Mouse (Mus musculus): Measurements from ENCODE around the gene Ube2f. TPM values are rescaled to one million over a fixed set of nuclear protein-coding genes. Genes with fewer than 3 reads are reported as not detected.

The Ube2f gene
- polyA plus RNA-seq, 1 experiment, result 14.8 TPM

DNA sequence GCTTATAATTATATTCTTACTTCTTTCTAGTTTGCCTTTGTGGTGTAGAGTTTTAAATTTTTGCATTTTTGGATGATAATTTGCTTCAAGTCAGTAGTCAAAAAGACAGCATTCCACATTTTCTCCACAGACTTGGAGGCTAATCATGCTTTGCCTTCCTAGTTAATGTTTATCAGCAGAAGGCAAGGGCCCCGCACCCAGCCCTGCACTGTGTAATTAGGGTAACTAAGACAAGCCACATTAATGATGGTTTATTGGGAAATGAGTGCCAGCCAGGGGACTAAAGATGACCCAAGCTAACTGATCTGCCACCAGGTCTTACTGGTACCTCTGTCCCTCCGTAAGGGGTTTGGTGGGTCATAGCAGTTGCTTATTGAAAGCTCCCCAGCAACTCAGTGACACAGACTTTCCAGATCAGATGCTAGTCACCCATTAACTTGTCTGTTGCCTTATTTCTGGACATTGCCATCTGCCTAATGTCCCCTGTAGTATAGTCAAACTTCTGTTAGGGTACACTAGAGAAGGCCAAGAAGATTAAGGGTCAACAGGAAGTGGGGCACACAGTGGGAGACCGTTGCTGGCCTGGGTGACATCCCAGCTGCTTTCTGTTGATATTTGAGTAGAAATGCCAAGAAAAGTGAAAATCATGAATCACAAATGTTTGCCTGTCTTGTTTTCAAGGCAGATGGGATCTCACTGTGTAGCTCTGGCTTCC, 51.3 kb downstream of the Ube2f start:
- no peak for TF ChIP-seq GATA1 (IDR thresholded peaks at IDR 0.05; ENCODE audit: low read length)

DNA sequence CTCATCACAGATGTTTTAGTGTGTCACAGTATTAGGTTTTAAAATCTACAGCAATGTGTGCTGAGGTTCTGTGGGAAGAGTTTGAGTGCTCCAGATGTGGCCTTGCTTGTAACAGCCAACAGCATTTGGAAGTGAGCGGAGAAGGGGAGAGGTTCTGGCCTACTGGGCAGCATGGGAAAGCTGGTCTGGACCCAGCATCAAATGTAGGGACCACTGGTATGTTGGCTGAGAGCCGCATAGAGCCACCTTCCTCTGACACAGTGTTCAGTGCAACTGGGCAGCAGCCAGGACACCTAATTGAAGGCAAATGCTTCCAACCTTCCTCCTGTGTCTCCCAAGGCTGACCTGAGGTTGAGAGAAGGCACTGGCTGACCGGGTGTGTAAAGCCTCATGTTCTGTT, 51.9 kb downstream of the Ube2f start:
- TF ChIP-seq GATA1 (IDR thresholded peaks at IDR 0.05; ENCODE audit: low read length), result no peak

DNA sequence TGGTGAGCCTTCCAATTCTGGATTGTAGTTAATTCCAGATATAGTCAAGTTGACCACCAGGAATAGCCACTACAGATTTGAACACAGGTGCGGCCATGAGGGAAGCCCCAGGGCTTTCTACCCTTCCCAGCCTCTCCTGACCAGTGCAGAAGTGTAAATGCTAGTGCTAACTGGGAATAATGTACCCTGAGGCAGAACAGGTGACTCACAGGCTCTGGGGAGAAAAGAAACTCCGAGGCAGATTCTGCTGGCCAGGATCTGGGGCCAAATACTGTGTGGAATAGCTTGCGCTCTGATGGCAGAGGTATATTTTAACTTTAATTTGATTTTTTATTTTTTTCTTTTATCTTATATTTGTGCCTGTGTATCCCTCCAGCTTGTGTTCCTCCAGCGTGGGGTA, 54.5 kb downstream of the Ube2f start:
- no peak for TF ChIP-seq GATA1 (IDR thresholded peaks at IDR 0.05; ENCODE audit: low read length)

DNA sequence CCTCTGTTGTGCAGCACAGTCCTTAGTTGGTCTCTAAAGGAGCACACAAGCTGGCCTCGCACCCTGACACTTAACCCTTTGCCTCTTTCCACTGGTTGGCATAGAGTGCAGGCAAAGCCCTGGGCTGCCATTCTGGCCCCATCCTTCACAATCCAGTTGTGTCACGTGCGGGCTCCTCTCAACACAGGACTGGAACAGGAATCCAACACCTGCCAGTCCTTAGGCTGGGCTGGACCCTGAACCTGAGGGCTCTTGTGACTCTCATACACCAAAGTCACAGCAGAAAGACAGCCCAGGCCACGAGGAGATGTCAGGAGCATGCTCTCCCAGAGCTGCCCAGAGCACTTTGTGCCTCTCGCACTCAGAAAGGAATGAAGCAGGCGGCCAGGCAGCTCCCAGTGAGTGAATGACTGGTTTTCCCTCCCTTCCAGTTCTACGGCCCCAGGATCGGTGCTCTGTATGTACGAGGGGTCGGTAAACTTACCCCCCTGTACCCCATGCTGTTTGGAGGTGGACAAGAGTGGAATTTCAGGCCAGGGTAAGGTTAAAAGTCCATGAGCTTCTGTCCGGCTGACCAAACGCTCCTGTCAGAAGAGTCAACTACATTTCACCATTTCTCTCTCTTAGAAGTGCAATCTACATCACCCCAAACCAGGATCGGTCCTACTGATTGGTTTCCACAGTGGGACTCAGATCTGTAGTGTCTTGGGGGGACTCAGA, 59.4 kb downstream of the Ube2f start:
- no peak for TF ChIP-seq GATA1 (IDR thresholded peaks at IDR 0.05; ENCODE audit: low read length)

DNA sequence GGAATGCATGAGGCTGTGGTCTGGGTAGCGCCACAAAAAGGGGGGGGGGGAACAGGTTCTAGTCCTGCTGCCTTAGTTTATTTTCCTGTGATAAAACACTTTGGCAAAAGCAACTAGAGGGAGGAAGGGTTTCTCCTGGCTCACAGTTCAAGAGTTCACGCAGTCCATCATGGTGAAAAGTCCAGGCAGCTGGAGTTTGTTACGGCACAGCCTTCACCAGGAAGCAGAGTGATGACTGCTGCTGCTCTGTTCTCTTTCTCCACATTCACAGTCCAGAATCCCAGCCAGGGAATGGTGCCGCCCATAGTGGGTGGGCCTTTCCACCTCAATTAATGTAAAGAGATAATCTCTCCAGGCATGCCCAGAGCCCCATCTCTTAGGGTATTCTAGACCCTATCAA, 62.2 kb downstream of the Ube2f start:
- TF ChIP-seq GATA1 (IDR thresholded peaks at IDR 0.05; ENCODE audit: low read length), result no peak

DNA sequence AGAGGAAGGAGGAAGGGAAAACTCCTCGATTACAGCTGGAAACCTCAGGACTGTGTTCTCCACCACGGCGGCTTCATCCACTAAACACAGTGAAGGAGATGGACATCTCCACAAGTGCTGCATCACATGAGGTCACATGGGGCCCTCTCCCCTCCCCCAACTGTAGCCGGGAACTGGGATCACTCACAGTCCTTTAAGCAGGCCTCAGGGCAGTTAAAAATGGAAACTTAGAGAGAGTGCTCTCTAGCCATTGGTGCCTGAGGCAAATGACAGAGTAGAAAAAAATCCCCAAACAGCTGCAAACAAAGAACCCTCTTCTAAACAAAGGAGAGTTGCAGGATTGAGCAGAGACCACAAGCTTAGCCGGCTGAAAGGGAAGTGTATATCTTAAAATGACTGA, 63.1 kb downstream of the Ube2f start:
- no peak for TF ChIP-seq GATA1 (IDR thresholded peaks at IDR 0.05; ENCODE audit: low read length)

DNA sequence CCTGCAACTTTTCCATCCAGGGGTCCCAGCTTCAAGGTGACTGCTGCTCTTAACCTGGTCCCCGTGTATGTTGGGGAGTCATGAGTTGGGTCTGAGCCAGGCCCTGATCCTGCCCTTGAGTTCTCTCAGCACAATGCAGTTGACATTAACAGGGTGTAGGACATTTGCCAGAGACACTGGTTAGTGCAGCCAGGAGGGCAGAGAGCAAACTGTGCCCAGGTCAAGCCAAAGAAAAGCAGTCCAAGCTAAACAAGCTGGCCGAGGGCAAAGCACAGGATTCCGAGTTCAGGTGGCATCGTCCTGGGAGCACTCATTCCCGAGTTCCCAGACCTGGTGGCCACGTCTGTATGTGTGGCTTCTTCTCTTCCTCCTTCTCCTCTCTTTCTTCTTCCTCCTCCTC, 67.6 kb downstream of the Ube2f start:
- TF ChIP-seq GATA1 (IDR thresholded peaks at IDR 0.05; ENCODE audit: low read length), result no peak

DNA sequence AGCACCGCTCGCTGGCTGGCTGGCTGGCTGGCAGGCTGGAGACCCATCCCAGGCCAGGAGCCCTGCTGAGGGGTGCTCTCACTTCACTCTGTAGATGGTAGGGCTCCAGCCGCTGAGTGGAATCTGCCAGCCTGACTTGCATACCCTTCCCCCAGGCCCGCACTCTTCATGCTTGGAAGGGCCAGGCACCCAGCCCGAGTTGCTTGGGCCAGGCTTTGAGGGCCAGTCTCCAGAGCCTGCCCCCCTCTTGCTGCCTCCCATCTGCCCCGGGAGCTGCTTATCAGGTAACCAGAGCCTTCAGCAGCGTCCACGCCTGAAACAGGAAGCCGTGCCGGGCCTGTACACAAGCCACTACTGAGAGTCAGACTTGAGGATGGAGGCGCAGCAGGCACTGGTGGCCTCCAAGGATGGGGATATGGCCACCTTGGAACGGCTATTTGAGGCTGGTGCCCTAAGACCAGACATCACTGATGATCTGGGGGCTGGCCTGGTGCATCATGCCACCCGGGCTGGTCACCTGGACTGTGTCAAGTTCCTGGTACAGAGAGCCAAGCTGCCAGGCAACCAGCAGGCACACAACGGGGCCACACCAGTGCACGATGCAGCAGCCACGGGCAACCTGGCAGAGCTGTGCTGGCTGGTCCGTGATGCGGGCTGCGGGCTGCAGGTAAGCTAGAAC, 71.8 kb downstream of the Ube2f start, which contains the start of gene Espnl:
Gene Espnl (plus strand): TSS at position 316 of the 679 bp plus-strand sequence.
- TF ChIP-seq GATA1 (IDR thresholded peaks at IDR 0.05; ENCODE audit: low read length), result no peak

DNA sequence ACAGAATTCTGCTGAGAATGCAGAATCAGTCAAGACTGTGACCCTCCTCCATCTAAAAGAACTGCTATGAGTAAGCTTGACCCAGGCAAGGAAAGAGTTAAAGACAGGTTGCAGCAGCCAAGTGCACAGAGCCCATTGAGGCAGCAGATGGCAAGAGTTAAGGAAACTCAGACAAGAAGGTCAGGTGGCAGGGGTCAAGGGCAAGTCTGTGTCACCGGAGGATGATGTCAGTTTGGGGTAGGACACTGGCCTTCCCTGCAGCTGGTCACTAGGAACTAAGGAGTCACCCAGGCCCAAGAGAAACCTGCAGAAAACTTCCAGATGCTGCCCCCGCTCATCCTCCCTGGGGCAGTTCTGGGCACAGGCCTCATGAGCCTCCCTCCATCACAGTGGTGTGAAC, 74.5 kb downstream of the Ube2f start:
- no peak for TF ChIP-seq GATA1 (IDR thresholded peaks at IDR 0.05; ENCODE audit: low read length)

DNA sequence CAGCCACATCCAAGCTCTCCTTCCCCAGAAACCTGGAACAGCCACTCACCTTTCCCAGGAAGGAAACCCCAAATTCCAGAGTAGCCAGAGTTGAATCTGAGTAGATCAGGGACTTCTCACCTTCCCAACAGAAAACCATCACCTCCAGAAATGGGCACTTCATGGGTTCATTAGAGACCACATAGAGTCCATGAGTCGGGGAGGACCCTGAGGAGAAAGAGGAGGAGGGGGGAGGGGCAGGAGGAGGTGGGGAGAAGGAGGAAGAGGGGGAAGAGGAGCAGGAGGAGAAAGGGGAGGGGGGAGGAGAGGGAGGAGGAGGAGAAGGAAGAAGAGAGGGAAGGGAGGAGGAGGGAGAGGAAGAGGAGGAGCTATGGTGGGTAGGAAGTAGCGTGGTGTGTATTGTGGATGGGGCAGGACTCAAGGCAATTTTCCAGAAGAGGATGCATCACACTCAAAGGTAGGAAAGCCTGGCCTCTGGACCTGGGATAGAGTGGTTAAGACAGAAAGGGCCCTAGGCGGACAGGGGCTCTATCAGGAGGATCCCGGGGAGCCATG, 75.5 kb downstream of the Ube2f start:
- no peak for TF ChIP-seq GATA1 (IDR thresholded peaks at IDR 0.05; ENCODE audit: low read length)

DNA sequence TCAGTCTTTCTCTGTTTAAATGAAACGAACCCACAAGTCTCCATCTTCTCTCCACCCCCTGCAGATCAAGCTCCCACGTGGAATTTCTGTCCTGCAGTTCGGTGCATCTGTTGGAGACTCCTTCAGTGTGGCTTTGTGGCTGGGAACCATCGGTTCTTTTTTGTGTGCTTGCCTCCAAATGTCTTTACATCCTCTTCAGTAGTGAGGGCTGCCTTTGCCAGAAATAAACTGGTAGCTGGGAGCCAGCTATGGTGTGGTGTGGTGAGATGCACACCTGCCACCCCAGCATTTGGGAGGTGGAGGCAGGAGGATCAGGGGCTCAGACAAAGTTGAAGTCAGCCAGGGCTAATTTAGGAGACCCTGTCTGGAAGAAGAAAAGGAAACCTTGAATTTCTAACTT, 82.0 kb downstream of the Ube2f start:
- TF ChIP-seq GATA1 (IDR thresholded peaks at IDR 0.05; ENCODE audit: low read length), result no peak

DNA sequence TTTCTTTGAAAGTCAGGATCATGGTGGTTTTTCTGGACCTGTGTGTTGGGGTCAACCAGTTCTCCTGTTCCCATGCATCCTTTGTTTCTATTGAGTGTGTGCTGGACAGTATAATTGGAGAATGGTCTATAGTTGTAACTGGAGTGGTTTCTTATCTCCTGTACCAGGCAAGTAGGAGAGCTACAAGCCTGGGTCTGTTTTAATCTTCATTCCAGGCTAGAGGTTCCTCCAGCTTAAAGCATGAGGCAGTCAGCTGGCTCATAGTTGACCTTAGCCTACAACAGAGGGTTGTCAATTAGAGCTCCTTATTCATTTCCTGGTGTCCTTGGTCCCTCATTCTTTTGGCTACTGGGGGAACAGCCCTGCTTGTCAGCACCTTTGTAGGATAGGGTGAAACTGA, 83.5 kb downstream of the Ube2f start:
- no peak for TF ChIP-seq GATA1 (IDR thresholded peaks at IDR 0.05; ENCODE audit: low read length)

DNA sequence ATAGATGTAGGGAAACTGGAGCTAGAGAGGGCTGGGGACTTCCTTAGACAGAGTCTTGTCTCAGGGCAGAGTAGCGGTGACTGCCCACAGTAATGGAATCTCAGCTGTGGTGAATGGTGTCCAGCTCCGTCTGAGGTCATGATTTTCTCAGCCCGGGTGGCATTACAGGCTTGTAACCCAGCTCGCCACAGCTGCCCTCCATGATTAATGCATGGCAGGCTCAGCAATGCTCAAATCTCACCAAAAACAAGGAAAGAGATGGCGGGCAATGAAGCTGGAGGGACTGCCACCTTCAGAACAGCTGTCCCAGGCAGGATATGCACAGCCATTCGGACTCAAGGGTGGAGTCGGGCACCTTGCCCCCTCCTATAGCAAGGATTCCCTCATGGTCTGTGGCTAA, 87.3 kb downstream of the Ube2f start:
- no peak for TF ChIP-seq GATA1 (IDR thresholded peaks at IDR 0.05; ENCODE audit: low read length)

Other genes starting within 250 kb of the Ube2f start
- gene Rbm44, start 105.2 kb upstream of the Ube2f start, polyA plus RNA-seq (2012), result not detected in 2 replicates
- gene Ramp1, start 70.5 kb upstream of the Ube2f start, polyA plus RNA-seq (2012), result not detected in 2 replicates
- gene Scly, start 48.0 kb downstream of the Ube2f start, polyA plus RNA-seq (2012), result 2.6 and 3.8 TPM in 2 replicates
- gene Espnl, start 71.8 kb downstream of the Ube2f start, polyA plus RNA-seq (2012), result 0.63 and 0.87 TPM in 2 replicates
- gene Klhl30, start 100.7 kb downstream of the Ube2f start, polyA plus RNA-seq (2012), result not detected in 2 replicates
- 2.2 and 2.3 TPM in 2 replicates for gene Erfe, start 116.1 kb downstream of the Ube2f start, polyA plus RNA-seq (2012)
- gene Ilkap, start 148.5 kb downstream of the Ube2f start, polyA plus RNA-seq (2012), result 106 and 149 TPM in 2 replicates
- 52.3 and 62.8 TPM in 2 replicates for gene Hes6, start 163.7 kb downstream of the Ube2f start, polyA plus RNA-seq (2012)
- 9.0 and 11.0 TPM in 2 replicates for gene Per2, start 209.0 kb downstream of the Ube2f start, polyA plus RNA-seq (2012)
- 19.4 and 22.7 TPM in 2 replicates for gene Traf3ip1, start 244.3 kb downstream of the Ube2f start, polyA plus RNA-seq (2012)